Mouse (Mus musculus) kidney, postnatal 25 days (tissue): ENCODE measurements around the gene Trim52.
"Not testable (repeated sequence)": the region's sequence is repeated elsewhere in the genome, so short reads cannot be mapped to it uniquely, and the experiment has no call there.

Experiments
- DNase-seq, 2 experiments: peaks; one replicate each; pipeline ENCODE4 v3.0.0; 2021; ENCODE audit warnings: mixed read lengths in 2 of 2

The Trim52 gene

GRCm38 (mm10) chr14:106105980-106106379, at the start of gene Trim52:
Gene Trim52, plus strand, starts transcription at chr14:106106198.
- peak in 1 of 2 experiments; percentile 33 for DNase-seq

- no peak for DNase-seq
Measured at GRCm38 (mm10) chr14:106072608-106073007, 33.4 kb upstream of the Trim52 start.

GRCm38 (mm10) chr14:106075181-106076064, 30.6 kb upstream of the Trim52 start:
- DNase-seq = no peak

GRCm38 (mm10) chr14:106088480-106089037, 17.4 kb upstream of the Trim52 start:
- peak; percentile 14 to 38 for DNase-seq

DNA sequence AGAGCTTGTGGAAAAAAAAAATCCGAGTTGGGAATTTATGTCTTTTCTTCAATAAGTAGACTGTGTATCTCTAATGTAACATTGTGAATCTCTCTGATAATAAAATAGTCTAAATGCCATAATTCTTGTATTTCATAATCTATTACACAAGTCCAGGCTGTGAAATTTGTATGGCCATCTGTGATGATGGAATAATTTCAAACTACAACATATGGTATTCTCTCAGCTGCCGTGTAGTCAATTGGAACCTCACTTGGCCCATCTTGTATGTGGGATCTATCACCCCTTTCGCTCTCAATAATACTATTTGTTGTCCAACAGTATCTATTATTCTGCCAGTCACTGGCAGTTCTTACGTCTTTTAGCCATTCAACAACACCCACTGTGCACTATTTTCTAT, 9.2 kb upstream of the Trim52 start:
- no peak for DNase-seq

- DNase-seq = no peak
Measured at GRCm38 (mm10) chr14:106100858-106101257, 5.1 kb upstream of the Trim52 start.

DNA sequence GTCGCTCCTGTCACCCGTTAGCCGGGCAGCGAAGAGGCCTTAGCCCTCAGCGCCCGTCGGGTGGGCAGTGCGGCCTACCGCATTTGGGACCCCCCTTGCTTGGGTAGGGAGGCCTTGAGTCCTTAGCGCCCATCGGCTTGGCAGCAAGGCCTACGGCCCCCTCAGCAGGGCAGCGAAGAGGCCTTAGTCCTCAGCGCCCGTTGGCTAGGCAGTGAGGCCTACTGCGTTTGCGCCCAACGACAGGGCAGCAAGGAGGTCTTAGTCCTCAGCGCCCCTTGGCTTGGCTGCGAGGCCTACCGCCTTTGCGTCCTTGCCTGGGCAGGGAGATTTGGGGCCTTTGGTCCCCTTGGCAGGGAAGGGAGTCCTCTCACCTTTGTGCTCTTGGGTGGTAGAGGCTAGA, 427 bp downstream of the Trim52 start:
- no peak for DNase-seq

DNA sequence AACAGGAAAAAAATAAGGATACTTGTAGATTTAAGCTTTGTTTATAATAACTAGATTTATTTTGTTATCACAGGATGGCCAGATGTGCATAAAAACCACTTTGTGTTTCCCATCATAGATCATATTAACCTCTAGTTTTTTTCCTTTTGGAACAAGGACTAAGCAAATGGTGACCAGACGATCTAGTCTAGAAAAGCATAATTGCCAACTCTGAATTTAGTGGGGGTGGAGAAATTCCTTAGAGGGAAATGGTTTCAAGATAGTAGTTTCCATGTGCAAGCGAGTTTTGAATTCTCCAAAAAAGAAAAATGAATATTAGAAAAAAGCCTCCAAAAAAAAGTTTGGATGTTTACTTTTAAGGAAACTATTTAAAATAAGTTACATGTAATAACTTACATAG, 13.4 kb downstream of the Trim52 start:
- DNase-seq = no peak

DNA sequence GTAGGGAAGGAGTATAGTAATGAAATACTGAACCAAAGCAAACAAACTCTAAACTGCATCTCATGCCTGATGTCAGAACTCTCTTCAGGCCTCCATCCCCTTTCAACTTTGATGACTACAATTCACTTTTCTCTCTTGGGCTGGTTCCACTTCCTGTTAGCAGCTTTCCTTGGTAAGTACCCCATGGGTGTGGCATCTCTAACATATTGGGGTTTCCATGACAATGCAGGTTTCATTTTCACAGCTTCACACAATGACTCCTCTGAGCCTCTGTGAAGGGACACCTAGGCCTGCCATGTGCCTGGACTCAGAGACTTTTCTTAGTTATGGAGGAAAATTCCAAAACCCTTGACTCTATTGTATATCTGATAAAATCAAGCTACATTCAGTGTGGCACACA, 30.3 kb downstream of the Trim52 start:
- DNase-seq = no peak

- DNase-seq = no peak
Measured at GRCm38 (mm10) chr14:106151188-106151587, 45.2 kb downstream of the Trim52 start.

- DNase-seq = no peak
Measured at GRCm38 (mm10) chr14:106154879-106155576, 49.0 kb downstream of the Trim52 start.

- no peak for DNase-seq
Measured at GRCm38 (mm10) chr14:106156533-106156932, 50.5 kb downstream of the Trim52 start.

- DNase-seq = no peak
Measured at GRCm38 (mm10) chr14:106162331-106162730, 56.3 kb downstream of the Trim52 start.

DNA sequence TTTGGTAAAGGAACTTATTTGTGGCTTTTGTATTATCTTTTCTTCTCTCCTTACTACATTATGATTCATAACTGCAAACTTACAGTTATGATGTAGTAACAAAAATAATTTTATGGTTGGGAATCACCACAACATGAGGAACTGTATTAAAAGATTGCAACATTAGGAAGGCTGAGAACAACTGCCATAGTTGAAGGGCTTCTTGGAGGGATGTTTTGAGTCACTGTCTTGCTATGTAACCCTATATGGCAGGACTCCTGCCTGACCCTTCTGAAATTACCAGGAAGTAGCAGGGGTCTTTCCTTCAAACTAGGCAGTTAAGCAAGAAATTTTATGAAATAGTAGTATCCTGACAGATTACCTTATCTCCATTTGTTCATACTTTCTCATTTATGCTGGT, 57.2 kb downstream of the Trim52 start:
- DNase-seq = no peak

- DNase-seq = not testable (repeated sequence)
Measured at GRCm38 (mm10) chr14:106163933-106164332, 57.9 kb downstream of the Trim52 start.

DNA sequence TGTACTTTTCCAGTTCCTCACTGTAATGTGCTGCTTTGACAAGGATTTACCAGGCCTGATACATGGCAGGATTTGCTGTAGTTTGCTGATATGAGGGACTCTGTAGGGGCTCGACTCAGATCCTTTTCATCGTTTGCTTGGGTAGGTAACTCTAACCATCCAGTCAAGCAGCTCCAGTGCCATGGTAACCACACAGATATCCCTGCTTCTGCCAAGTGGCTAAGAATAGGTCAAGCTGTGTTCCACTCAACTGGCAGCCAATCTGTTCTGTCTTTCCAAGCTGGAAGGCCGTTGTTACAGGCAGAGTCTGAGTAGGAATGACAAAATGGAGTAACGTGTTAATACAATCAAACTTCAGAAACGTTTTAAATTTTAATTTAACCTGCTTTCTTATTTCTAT, 70.9 kb downstream of the Trim52 start:
- DNase-seq = no peak

- DNase-seq = no peak
Measured at GRCm38 (mm10) chr14:106178245-106178644, 72.2 kb downstream of the Trim52 start.

GRCm38 (mm10) chr14:106179102-106179727, 73.2 kb downstream of the Trim52 start:
- DNase-seq = no peak

DNA sequence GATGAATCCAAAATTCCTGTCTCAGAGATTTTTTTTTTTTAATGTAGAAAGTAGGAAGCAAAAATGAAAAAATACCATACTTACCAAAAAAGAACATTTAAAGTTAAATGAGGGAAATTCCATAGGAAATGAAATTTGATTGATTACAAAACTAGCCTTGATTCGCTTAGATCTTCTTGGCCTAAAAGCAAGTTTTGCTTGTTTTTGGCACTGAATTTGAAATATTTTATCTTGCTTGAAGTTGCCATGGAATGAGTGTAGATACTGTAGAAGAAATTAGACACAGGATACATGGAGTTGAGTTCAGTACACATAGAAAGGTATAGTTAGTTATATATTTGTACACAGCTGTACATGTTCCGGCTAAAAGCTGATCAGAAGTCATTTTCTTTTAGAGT, 73.7 kb downstream of the Trim52 start:
- DNase-seq = no peak

DNA sequence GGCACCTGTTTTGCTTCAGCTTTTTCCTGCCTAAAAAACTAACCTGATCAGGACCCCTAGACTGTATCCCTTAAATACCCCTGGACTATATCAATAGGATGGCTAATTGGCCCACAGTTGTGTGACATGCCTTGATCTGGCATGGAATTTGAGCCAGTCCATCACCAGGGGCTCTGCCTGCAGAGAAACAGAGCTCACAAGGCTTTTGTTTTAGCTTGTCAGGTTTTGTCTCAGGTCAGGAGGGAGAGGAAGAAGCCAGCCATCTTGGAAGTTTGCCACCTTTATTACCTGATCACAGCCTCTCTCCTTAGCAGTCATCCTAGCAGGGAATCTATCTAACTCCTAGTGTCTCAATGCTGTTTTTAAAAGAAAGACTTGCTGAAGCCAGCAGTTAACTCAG, 74.6 kb downstream of the Trim52 start:
- no peak for DNase-seq

DNA sequence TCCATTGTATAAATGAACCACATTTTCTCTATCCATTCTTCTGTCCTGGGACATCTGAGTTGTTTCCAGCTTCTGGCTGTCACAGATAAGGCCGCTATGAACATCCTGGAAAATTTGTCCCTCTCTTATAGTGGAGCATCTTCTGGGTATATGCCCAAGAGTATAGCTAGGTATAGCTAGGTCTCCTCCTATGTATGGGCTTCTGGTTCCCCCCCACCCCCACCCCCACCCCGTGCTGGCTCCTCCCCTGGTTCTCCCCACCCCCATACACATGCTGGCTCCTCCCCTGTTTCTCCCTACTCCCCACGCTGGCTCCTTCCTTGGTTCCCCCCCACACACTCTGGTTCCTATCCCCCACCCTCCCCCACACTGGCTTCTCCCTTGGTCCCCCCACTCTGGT, 78.0 kb downstream of the Trim52 start:
- no peak for DNase-seq
